Mouse (Mus musculus): Measurements from ENCODE around the gene Sgf29.
"Not testable (repeated sequence)": the region's sequence is repeated elsewhere in the genome, so short reads cannot be mapped to it uniquely, and the experiment has no call there.

Sgf29 gene

DNA sequence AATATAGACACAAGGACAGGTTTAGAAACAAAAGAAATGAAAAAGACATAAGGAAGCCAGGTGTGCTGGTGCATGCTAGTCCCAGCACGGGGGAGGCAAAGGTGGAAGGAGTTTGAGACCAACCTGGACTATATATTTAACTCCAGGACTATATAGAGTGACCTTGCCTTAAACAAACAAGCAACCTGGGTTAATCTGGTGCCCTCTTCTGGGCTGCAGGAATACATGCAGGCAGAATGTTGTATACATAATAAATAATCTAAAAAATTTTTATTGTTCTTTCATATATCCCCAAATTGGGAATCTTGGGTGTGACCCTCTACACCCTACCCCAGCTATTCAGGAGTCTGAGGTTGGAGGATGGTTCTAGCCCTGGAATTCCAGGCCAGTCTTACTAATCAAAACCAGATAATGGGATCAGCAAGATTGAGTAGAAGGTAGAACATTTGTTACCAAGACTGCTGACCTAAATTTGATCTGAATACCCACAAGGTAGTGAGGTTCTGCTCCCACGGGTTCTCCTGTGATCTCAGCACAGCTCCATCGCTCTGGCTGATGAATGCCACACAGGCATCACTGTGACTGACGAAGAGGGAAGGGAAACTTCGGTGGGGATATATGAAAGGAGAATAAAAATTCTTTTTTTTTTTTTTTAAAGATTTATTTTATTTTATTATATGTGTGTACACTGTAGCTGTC lies 6.4 kb upstream of the Sgf29 start:
- in situ Hi-C loops (cut with MboI): no loop called here

DNA sequence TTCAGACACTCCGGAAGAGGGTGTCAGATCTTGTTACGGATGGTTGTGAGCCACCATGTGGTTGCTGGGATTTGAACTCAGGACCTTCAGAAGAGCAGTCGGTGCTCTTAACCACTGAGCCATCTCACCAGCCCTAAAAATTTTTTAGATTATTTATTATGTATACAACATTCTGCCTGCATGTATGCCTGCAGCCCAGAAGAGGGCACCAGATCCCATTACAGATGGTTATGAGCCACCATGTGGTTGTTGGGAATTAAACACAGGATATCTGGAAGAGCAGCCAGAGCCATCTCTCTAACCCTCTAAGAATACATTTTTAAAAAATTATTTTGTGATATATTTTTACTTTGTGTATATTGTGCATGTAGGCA lies 5.9 kb upstream of the Sgf29 start:
- in situ Hi-C loops (cut with MboI): not testable (repeated sequence)

DNA sequence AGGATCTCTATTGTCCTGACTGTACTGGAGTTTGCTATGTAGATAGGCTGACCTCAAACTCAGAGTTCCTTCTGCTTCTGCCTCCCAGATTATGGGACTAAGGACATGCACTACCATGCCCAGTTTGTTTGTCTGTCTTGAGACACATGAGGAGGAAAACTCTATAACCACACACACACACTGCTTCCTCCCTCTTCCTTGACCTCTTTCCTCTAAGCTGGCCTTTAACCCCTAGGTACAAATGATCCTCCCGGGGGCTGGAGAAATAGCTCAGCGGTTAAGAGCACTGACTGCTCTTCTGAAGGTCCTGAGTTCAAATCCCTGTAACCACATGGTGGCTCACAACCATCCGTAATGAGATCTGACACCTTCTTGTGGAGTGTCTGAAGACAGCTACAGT lies 4.8 kb upstream of the Sgf29 start:
- in situ Hi-C loops (cut with MboI): no loop called here

DNA sequence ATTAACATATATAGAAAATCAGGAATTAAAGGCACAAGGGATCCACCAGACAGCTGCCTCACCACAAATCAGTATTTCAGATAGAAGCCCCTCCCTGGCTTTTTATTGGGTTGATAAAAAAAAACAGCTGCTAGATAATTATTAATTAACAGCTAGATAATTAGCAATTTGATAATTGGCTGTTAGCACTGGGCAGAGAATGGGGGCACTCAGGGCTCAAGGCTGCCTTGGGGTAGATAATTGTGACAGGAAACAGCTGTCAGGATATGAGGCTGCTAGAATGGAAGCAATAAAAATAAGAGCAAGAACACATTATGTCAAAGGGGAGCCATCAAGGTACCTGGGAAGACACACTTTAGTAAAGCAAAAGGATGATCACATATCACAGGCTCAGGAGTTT lies 4.2 kb upstream of the Sgf29 start:
- in situ Hi-C loops (cut with MboI): loop anchor here (5.0 kb wide), 1 partner anchor 47 kb away; no protein-coding TSS in a partner anchor

DNA sequence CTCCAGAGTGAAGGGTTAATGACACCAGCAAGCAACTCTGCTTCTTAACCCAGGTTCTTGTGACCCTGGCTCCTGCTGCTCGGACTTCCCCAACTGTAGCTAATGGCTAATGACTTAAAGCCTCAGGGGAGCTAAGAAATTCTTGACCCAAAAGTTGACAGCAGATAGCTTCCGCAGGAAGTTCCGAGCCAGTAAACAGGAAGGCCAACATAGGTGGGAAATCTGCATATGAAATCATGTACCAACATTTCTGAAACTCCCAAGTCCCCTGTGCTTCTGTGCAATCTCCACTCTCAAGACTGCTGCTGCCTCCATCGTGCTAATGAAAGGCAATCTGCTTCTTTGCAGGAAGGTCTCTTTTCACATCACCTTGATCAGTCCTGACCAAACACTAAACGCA lies 3.4 kb upstream of the Sgf29 start:
- in situ Hi-C loops (cut with MboI): loop anchor here (5.0 kb wide), 1 partner anchor 47 kb away; no protein-coding TSS in a partner anchor

DNA sequence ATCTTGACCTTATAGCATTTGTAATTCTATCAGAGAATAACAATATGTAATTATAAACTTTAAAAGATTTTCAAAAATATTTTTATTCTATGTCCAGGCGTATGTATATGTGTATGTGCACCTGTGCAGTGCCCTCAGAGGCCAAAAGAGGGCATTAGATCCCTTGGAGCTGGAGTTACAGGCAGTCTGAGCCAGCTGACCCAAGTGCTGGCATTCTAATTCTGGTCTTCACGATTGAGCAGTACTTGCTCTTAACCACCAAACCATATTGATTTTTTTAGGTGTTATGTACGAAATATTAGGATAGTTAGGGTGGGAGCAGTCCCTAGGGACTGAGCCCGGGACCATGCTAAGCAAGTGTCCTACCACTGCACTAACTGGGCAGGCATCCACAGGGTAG lies 623 bp upstream of the Sgf29 start:
- in situ Hi-C loops (cut with MboI): loop anchor here (5.0 kb wide), 1 partner anchor 44 kb away; no protein-coding TSS in a partner anchor

DNA sequence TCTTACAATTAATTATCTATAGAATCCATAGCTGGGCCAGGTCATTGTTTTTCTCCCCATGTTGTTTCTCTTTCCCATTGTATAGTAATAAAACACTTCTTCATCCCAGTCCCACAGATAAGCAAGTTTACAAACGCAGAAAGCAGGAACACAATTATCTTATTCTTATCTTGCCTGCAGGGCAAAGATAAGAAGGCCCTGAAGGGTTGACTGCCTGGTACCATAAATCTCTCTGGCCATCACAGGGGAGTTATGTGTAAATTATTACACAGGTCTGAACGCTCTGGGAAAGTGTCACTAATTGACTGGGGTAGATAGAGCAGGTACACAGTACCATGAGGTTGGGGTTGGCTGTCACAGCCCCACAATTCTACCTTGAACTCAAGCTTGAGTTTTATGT lies 1.7 kb downstream of the Sgf29 start:
- in situ Hi-C loops (cut with MboI): no loop called here

DNA sequence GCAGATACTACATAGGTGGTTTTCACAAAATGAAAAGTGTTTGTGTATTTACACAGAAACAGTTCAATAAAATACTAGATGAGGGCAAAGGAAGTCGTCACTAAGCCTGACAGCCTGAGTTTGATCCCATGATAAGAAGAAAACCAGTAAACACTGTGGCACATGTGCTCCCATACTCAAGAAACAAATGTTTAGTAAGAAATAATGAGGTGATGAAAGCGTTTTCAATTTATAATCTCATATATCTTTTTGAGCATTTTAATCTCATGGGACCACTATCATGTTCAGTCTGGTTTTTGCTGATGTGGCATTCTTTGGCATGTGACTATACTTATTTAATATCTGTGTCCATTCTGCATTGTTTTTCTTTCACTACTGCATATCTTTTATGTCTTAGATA lies 4.9 kb downstream of the Sgf29 start:
- in situ Hi-C loops (cut with MboI): no loop called here

DNA sequence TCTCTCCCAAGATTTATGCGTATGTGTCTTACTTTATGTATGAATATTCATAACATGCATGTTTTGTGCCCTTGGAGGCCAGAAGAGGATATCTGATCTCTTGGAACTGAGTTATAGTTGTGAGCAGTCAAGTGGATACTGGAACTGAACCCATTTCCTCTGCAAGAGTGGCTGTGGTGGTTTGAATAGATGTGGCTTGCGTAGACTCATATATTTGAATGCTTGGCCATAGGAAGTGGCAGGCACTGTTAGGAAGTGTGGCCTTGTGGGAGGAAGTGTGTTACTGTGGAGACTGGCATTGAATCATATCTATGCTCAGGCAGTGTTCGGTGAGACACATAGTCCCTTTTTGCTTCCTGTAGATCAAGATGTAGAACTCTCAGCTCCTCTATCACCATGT lies 6.6 kb downstream of the Sgf29 start:
- in situ Hi-C loops (cut with MboI): no loop called here

DNA sequence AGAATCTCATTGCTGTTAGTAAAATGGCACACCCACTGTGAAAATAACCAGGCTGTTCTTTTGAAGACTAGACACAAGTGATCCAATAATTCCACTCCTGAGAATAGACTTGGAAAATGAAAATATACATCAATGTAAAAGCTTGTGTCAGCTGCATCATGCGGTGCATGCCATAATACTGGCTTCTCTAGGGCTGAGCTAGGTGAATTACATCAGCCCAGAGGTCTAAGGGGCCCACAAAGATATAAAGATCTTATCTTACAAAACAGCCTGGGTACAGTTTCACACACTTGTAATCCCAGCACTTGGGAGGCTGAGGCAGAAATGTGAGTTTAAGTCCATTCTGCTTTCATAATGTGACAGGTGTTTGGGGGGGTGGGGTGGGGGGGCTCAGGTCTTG lies 8.4 kb downstream of the Sgf29 start:
- in situ Hi-C loops (cut with MboI): no loop called here

DNA sequence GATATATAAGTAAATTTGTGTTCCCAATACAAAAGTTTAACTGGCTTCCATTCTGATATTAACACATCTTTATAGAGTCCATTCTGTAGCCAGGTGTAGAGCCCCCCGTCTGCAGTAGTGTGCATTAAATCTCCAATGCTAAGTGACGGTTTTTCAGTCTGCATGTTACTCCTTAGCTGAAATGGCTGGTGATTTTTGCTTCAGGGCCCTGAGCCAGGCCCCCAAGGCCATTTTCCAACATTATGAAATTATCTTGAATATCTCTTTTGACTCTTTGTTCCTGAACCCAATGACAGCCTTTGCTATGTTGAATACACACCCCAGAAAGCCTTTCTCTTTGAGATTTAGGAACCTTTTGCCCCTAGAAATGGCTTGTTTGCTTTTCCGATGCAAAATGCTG lies 10.7 kb downstream of the Sgf29 start:
- in situ Hi-C loops (cut with MboI): no loop called here

DNA sequence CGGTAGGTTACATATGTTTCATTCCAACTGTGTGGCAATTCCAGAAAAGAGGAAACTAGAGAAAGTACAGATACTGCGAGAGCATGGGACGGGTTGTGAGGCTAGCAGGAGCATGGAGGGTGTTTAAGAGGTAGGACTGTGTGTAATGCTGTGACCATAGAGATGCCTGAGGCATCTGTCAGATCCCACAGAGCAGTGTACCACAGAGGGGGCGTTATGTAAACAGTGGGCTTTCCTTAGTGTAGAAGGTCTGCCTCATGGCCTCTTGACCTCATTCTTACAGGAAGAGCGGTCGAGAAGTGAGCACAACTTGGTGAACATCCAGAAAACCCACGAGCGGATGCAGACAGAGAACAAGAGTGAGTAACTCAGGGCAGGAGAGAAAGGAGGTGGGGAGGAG lies 14.5 kb downstream of the Sgf29 start:
- in situ Hi-C loops (cut with MboI): no loop called here

DNA sequence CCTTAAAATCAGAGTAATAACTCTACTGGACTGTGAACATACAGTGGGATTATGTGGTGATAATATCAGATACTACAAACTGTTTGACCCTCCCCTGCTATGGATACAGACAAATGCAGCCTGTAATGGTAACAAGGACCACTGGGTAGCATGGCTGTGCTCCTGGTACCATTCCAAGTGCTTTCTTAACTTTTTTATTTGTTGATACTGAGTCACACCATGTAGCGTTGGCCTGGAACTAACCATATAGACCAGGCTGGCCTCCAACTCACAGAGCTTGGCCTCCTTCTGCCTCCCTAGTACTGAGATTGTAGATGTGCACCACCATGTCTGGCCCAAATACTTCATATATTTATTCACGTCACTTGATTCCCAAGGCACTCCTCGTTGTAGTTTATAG lies 16.2 kb downstream of the Sgf29 start:
- in situ Hi-C loops (cut with MboI): no loop called here

DNA sequence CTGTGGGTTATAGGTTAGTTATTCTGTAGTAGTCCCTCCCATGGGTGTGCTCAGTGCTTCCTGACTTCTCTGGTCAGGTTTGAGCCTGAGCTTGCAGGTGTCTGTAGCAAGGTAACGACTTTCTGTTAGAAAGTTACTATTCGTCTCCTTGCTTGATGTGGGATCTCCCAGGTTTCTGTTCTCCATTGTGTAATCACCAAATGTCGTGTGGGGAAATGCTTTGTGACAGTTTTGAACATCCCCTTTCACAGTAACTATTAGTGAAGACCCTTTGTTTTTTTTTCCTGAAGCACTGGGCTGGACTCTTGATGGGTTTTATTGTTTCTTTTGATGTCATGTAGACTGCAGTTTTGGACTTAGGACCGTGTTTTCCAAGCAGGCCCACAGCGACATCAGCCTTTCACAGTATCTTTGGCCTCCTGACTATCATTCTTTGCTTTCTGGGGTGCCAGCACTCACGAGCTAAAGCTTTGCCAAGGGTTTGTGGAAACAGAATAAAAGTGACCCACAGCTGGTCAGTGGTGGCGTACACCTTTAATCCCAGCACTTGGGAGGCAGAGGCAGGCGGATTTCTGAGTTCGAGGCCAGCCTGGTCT lies 18.5 kb downstream of the Sgf29 start:
- in situ Hi-C loops (cut with MboI): no loop called here

DNA sequence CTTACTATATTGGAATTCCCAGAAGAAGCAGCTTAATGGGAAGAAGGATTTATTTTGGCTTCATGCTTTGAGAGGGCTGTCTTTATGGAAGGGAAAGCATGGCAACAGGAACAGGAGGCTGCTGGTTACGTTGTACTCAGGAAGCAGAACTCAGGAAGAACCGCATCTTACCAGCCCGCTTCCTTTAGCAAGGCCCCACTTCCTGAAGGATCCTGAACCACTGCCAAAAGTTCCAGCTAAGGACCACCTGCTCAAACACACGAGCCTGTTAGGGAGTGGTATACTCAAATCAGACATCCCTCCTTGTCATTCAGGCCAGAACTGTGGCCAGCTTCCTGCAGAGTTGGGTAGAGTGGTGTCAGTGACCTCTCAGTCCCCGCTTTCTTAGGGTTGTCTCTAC lies 19.3 kb downstream of the Sgf29 start:
- in situ Hi-C loops (cut with MboI): no loop called here

DNA sequence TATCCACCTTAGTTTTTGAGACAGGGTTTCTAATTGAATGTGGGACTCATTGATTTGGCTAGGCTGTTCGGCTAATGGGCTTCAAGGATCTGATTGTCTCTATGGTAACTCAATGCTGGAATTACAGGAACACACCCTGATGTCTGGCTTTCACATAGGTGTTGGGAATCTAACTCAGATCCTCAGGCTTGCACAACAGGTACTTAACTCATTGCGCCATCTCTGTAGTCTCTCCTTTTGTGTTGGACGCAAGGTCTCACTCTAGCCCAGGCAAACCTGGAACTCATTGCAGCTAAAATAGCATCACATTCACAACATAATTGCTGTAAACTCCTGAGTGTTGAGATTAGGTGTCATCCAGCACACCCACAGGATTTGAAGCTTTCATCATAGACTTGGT lies 21.0 kb downstream of the Sgf29 start:
- in situ Hi-C loops (cut with MboI): no loop called here

DNA sequence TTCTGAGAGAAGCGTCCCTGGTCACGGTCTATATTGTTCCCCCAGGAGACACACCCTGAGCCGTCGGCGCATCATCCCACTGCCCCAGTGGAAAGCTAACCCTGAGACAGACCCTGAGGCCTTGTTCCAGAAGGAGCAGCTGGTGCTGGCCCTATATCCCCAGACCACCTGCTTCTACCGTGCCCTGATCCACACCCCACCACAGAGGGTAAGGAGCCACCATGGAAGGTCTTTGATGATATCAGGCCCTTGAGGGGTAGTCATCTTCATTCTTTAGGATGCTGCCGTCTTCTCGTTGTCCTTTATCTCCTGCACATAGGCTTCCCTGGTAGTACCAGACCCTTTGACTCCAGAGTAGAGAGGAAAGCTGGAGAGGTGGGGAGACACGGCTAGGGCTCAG lies 23.0 kb downstream of the Sgf29 start:
- in situ Hi-C loops (cut with MboI): no loop called here

DNA sequence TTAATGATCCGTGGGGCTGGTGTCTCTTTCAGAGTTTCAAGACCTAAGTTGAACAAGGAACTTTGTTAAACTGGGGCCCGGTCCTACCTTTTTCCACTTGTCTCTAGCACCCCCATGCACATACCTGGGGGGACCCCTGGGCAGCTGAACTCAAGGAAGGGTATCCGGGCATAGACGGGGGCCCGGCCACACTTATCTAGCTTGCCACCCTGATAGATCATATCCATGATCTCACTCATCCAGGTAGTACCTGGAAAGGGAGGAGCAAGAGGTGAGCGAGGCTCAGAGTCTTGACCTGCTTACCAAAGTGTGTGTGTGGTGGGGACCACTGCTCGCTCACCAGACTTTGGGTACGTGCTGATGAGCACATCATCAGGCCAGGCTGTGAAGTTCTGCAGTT lies 26.0 kb downstream of the Sgf29 start:
- in situ Hi-C loops (cut with MboI): no loop called here

DNA sequence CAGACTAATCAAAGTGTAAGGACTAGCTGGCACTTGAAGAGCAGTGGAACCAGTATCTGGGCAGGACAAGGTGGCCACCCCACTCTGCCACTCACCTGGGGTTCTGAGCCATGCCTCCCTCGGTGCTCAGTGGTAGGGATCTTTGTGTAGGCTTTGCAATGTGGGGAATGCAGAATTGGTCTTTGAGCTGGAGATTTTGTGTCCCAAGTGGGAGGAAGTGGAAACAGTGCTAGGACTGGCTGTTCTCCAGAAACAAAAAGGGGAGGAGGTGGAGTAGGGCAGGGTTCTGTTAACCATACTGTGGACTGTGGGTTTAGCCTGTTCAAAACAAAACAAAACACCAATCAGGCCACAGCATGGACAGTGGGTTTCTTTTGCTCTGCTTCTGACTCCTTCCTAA lies 27.1 kb downstream of the Sgf29 start, which contains the start of gene Sult1a1:
Sult1a1 (minus strand) TSS at position 226 of the 400 bp plus-strand sequence.
- in situ Hi-C loops (cut with MboI): no loop called here

DNA sequence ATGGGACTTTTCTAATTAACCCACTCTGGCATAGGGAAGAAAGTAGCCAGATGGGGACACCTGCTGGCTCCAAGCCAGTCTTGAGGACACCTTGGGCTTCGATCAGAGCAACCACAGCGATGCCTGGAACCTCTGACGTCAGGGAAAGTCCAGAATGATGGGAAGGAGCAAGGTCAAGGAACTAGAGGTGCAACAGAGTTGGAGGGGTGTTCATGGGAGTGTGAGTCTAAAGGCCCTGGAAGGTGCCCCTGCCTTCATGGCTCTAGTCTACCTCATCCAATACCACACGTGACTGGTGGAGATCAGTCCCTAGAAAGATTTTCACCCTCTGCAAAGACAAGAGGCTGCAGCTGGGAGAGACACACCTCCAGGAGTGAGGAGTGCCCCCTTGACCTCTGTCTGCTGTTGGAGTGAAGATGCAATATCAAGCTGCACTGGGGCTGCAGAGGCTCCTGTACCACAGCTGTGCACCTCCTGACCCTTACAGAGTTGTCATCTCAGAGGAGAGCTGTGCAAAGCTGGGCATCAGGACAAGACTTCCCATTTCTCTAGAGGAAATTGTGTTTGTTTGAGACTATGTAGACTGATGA lies 27.6 kb downstream of the Sgf29 start:
- in situ Hi-C loops (cut with MboI): no loop called here

DNA sequence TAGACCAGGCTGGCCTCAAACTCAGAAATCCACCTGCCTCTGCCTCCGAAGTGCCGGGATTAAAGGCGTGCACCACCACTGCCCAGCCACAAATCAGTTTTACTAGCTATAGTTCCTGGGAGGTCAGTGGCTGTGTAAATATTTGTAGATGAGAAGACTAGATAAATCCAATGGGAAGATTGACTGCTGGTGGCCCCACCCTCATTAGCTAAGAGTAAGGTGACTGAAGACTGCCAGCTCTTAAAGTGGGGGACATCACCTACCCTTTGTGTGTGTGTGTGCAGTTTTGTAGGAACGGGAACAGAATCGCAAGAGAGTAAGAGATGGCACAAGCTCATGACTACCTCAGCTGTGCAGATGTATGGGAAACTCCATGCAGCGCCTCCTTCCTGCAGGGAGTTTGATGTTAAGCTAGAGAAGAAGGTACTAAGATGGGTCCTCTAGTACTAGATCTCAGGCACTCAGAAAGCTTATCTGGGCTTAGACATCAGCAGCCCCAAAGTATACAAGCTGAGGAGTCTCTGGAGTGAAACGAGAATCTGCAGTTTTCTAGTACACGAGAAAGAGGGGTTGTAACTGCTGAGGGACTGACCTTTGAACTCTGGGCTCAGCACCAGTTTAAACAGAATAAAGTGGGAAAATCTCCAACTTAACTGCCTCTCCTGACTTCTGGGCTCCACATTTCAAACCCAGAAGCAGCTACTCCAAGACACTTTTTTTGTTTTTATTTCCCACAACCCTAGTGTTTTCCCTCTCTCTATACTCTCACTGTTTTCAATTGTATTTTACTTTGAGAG lies 29.6 kb downstream of the Sgf29 start:
- in situ Hi-C loops (cut with MboI): no loop called here

DNA sequence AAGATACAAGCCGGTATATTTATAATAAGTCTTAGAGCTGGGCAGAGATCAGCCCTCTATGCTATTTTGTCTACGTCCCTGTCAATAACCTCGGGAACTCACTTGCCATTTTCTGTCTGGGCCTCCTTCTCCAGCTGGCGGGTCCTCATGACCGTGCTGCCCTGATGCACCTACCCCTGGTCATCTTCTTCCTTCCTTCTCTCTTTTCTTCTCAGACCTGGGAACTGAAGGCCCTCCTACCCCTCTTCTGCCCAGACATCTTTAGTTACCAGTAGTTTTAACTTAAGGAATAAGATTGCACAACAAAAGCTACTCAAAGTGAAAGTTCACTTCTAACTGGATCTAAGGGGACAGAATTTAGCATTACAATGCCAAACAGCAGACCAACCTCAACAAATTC lies 30.6 kb downstream of the Sgf29 start:
- in situ Hi-C loops (cut with MboI): no loop called here

DNA sequence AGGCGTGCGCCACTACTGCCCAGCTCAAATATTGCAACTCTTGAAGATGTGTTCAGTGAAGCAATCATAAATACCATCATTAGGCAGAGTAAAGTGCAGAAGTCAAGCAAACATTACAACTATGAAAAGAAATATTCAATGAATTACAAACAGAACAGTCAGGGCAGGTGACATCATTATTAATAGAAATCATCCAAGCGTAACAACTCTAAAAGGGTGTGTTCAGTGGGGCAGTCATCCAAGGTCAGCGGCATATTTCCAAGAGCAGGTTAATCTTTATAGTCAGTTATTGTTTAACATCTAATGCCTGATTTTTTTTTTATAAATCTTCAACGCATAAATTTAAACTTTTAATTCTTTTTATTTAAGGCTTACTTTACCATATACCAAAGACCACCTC lies 32.1 kb downstream of the Sgf29 start:
- in situ Hi-C loops (cut with MboI): no loop called here

All from mature B cell (primary cell).